Mouse (Mus musculus) lung, embryonic 14.5 days (tissue): ENCODE results near the gene Sema5a. TPM values are rescaled to one million over a fixed set of nuclear protein-coding genes. Genes with fewer than 3 reads are reported as not detected.

ENCODE experiments used
- ATAC-seq: fragments of 200-750 bp; cut with Nextera tagmentation; 2 replicates; pipeline ENCODE4 v1.8.0; 2017; ENCODE audit warnings: mild to moderate bottlenecking, moderate TSS enrichment, moderate library complexity; ENCODE audit not compliant: insufficient read depth
- DNase-seq: peaks from one replicate; pipeline ENCODE4 v3.0.0-alpha.2; 2015
- H3K27ac ChIP-seq: fragments of 300-500 bp; sonication (generic); 2 replicates; pipeline ENCODE4 v1.5.1; 2014; ENCODE audit warnings: low read depth, mild to moderate bottlenecking, moderate library complexity
- H3K27me3 ChIP-seq: fragments of 300-500 bp; sonication (generic); 2 replicates; pipeline ENCODE4 v1.6.1; 2014; ENCODE audit warnings: low read length, control low read depth; ENCODE audit not compliant: insufficient read depth
- H3K36me3 ChIP-seq: fragments of 300-500 bp; sonication (generic); 2 replicates; pipeline ENCODE4 v1.6.1; 2014; ENCODE audit warnings: control low read depth; ENCODE audit not compliant: insufficient read depth
- H3K4me1 ChIP-seq: fragments of 300-500 bp; sonication (generic); 2 replicates; pipeline ENCODE4 v1.6.1; 2014; ENCODE audit warnings: antibody characterized with exemption, control low read depth; ENCODE audit not compliant: insufficient read depth
- H3K4me2 ChIP-seq: fragments of 300-500 bp; sonication (generic); 2 replicates; pipeline ENCODE4 v1.6.1; 2014; ENCODE audit warnings: mild to moderate bottlenecking
- H3K4me3 ChIP-seq: fragments of 300-500 bp; sonication (generic); 2 replicates; pipeline ENCODE4 v1.5.1; 2014; ENCODE audit warnings: low read depth, low read length
- H3K9ac ChIP-seq: fragments of 300-500 bp; sonication (generic); 2 replicates; pipeline ENCODE4 v1.6.1; 2014
- H3K9me3 ChIP-seq: fragments of 300-500 bp; sonication (generic); 2 replicates; pipeline ENCODE4 v1.6.1; 2016; ENCODE audit warnings: low read depth, low read length, control low read depth
- CTCF ChIP-seq: IDR thresholded peaks from 2 replicates; pipeline ENCODE4 v1.5.1; 2016; ENCODE audit warnings: antibody characterized with exemption, low read depth
- WGBS: fragments of 180-500 bp; shearing (Covaris S2); extraction: QIAGEN DNeasy Blood & Tissue Kit; methylation state at CpG from one replicate; pipeline ENCODE4 v1.1.7; 2014; 5-methylcytosine and 5-hydroxymethylcytosine counted together
- polyA plus RNA-seq: library from polyadenylated mRNA; unstranded; fragments of >200 nt; fragmentation: Nextera tagmentation; extraction: Ambion mirVana; gene quantifications from 2 replicates; pipeline ENCODE4 v1.2.1, GENCODE M21; 2014

The Sema5a gene
- polyA plus RNA-seq, 1 experiment from 2014 or later = 17.9 TPM

- ATAC-seq (no peak), DNase-seq (no peak)
- H3K4me1 ChIP-seq = no peaks in the 10 kb centered on the region; the same call in 1 of the 2 replicates
- H3K36me3 ChIP-seq = no peaks in the 10 kb centered on the region
- WGBS = 61% methylated on average over 3 of the region's 3 CpGs
- no peak overlapping the region for H3K9ac ChIP-seq
- no peaks in the 10 kb centered on the region for H3K9me3 ChIP-seq
- no peak overlapping the region for H3K4me3 ChIP-seq
- no peak overlapping the region for H3K4me2 ChIP-seq
- H3K27ac ChIP-seq = no peak overlapping the region
- no peak for TF ChIP-seq CTCF
- H3K27me3 ChIP-seq = no peaks in the 10 kb centered on the region
Observed at GRCm38 (mm10) chr15:32407766-32408165, 163.2 kb downstream of the Sema5a start.

GRCm38 (mm10) chr15:32416291-32416690 is 171.7 kb downstream of the Sema5a start:
- no peaks in the 10 kb centered on the region for H3K4me1 ChIP-seq
- DNase-seq (no peak), ATAC-seq (no peak)
- H3K27me3 ChIP-seq = no peaks in the 10 kb centered on the region
- H3K4me3 ChIP-seq = no peak overlapping the region
- H3K36me3 ChIP-seq = no peaks in the 10 kb centered on the region
- WGBS = 93% methylated on average over 2 of the region's 2 CpGs
- no peak for TF ChIP-seq CTCF
- H3K9ac ChIP-seq = no peak overlapping the region
- no peak overlapping the region for H3K4me2 ChIP-seq
- H3K9me3 ChIP-seq = no peaks in the 10 kb centered on the region
- H3K27ac ChIP-seq = no peak overlapping the region

GRCm38 (mm10) chr15:32422631-32423030 is 178.0 kb downstream of the Sema5a start:
- 59% methylated on average over 6 of the region's 6 CpGs for WGBS
- Histone ChIP-seq H3K36me3 (no peaks in the 10 kb centered on the region), H3K27ac (no peak overlapping the region), H3K4me3 (no peak overlapping the region), H3K4me2 (no peak overlapping the region), H3K4me1 (no peaks in the 10 kb centered on the region), H3K9ac (no peak overlapping the region), H3K9me3 (no peaks in the 10 kb centered on the region), H3K27me3 (no peaks in the 10 kb centered on the region)
- ATAC-seq (no peak), DNase-seq (peak; percentile 56)
- TF ChIP-seq CTCF = no peak

GRCm38 (mm10) chr15:32423061-32423460 is 178.5 kb downstream of the Sema5a start:
- Histone ChIP-seq H3K27ac (no peak overlapping the region), H3K4me3 (no peak overlapping the region), H3K27me3 (no peaks in the 10 kb centered on the region), H3K4me1 (no peaks in the 10 kb centered on the region), H3K36me3 (no peaks in the 10 kb centered on the region), H3K4me2 (no peak overlapping the region), H3K9me3 (no peaks in the 10 kb centered on the region), H3K9ac (no peak overlapping the region)
- DNase-seq (no peak), ATAC-seq (no peak)
- TF ChIP-seq CTCF = no peak
- 72% methylated on average over 6 of the region's 6 CpGs for WGBS

GRCm38 (mm10) chr15:32427188-32427924 is 182.7 kb downstream of the Sema5a start:
- Histone ChIP-seq H3K36me3 (no peaks in the 10 kb centered on the region), H3K4me2 (no peak overlapping the region), H3K9me3 (no peaks in the 10 kb centered on the region), H3K4me3 (no peak overlapping the region), H3K4me1 (no peaks in the 10 kb centered on the region), H3K9ac (no peak overlapping the region), H3K27ac (no peak overlapping the region), H3K27me3 (no peaks in the 10 kb centered on the region)
- ATAC-seq = no peak
- no peak for TF ChIP-seq CTCF
- 78% methylated on average over 7 of the region's 7 CpGs for WGBS
- DNase-seq = no peak

DNA sequence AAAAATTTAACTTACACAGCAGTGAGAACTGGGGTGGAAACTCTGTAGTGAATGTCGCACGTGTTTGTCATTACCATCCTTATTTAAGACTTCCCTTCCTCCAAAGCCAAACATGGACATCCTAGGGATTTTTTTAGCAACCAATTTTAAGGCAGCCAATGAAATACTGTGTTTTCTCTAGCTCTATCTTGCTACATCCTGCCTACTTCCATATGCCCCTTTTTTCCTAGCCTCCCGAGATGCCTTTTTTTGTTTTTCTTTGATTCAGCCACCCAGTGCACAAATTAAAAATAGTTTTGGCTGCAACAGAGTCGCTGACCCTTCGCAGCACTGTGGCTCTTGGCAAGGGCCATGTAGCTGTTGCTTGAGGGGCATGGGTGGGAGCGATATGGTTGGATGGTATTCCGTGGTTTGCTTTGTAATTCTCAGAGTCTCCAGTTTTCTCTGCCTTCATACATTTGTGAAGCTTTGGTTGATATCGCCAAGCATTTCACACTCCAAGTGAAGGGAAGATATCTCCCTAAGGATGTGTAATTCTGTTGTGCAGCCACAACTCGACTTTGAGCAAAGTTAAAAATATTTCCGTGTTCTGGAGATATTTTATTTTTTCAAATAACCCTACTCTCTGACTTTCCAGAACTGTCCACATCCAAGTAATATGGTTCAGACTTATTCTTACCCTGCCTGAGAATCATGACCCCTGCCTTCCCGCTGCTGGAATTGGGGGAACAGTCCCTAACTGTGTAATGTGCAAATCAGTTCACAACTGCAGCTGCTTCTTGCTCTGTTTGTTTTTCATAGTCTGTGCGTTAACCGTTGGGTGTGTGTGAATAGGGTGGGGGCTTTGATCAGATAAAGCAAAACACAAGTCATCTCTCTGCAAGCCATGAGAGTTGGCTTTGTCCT is 188.6 kb downstream of the Sema5a start:
- Histone ChIP-seq H3K4me3 (no peak overlapping the region), H3K27me3 (no peaks in the 10 kb centered on the region), H3K9ac (no peak overlapping the region), H3K27ac (no peak overlapping the region), H3K4me1 (no peaks in the 10 kb centered on the region; the same call in 1 of the 2 replicates), H3K9me3 (no peaks in the 10 kb centered on the region), H3K36me3 (no peaks in the 10 kb centered on the region), H3K4me2 (no peak overlapping the region)
- ATAC-seq (no peak), DNase-seq (peak; percentile 7)
- WGBS = 59% methylated on average over 13 of the region's 13 CpGs
- no peak for TF ChIP-seq CTCF

- Histone ChIP-seq H3K27ac (no peak overlapping the region), H3K27me3 (no peaks in the 10 kb centered on the region), H3K4me1 (no peaks in the 10 kb centered on the region; the same call in 1 of the 2 replicates), H3K4me3 (no peak overlapping the region), H3K4me2 (no peak overlapping the region), H3K36me3 (no peaks in the 10 kb centered on the region), H3K9ac (no peak overlapping the region), H3K9me3 (no peaks in the 10 kb centered on the region)
- ATAC-seq (no peak), DNase-seq (no peak)
- TF ChIP-seq CTCF = no peak
Observed at GRCm38 (mm10) chr15:32433833-32434155, 189.2 kb downstream of the Sema5a start.
